Mouse (Mus musculus): ENCODE results near the gene Rrbp1.

GRCm38 (mm10) chr2:143929607-143930311 is 81.3 kb downstream of the Rrbp1 start:
- TF ChIP-seq CTCF (IDR thresholded peaks at IDR 0.05 in 2 of 3, conservative IDR thresholded peaks at IDR 0.05 in 1 of 3; ENCODE audit: control insufficient read depth in 1 of 3, insufficient read depth in 1 of 3, low read depth in 2 of 3, low read length in 3 of 3, poor library complexity in 1 of 3, severe bottlenecking in 1 of 3) (no peak), POLR2A (IDR thresholded peaks at IDR 0.05; ENCODE audit: control insufficient read depth in 1 of 2, insufficient read depth in 1 of 2, low read depth in 1 of 2, low read length in 2 of 2, poor library complexity in 1 of 2) (no peak), EP300 (IDR thresholded peaks at IDR 0.05; ENCODE audit: low read depth in 1 of 2, low read length in 2 of 2) (no peak), NRF1 (IDR thresholded peaks at IDR 0.05; ENCODE audit: insufficient read depth, low read depth, low read length, poor library complexity, severe bottlenecking) (no peak), ZC3H11A (IDR thresholded peaks at IDR 0.05; ENCODE audit: low read depth, low read length) (no peak)
